ENCODE assay signal across 10 mouse cellular contexts in the genomic region with DNA sequence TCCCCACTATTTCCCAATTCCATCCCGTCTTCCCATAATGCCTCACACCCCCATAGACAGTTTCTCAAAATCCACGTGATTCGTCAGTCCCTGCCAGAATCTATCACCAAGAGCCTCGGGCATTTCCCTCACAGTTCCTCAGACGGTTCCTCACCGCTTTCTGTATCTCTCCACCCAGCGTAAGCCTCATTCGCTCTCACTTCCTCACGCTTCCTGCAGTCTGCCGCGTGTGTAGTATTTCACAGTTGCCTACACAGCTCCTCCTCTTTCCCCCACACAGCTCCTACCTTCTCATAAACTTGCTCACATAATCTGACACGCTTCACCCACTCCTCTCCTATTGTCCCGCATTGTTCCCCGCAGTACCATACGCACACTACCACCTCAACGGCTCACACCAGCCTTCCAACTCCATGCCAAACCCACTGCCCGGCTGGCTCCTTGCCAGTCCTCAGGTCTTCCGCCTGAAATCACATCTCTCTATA. TPM values are rescaled to one million over a fixed set of nuclear protein-coding genes. Genes with fewer than 3 reads are reported as not detected.
A peak's percentile ranks its signal among the peaks of the same experiment; 100 is the strongest.
DNase-seq lines count a peak whose midpoint lies in the region; ATAC-seq and TF ChIP-seq lines count a peak whose summit lies in the region.
"Had no signal": no experiment of that assay in that cellular context is flagged by ENCODE, and none has a peak within 500 bp of the region (broad histone marks: within the 10 kb centered on the region; RNA-seq: fewer than 3 reads in every experiment).

No protein-coding gene starts in this region.

- H3K4me1 ChIP-seq in liver, adult 2 months (ENCODE audit: control insufficient read depth, insufficient read depth, low read length), result no peaks in the 10 kb centered on the region
- no peaks in the 10 kb centered on the region for H3K4me1 ChIP-seq in liver, embryonic 11.5 days (replicated peaks; ENCODE audit: control insufficient read depth, insufficient read depth, low read length)

- TF ChIP-seq CTCF in liver, adult 2 months (IDR thresholded peaks at IDR 0.05; ENCODE audit: low read depth, low read length), result no peak

- DNase-seq in cerebellum, postnatal 14 days, result peak; percentile 80 to 81
- DNase-seq in cerebellum, adult 11-12 months, result no peak
- peak; percentile 38 for DNase-seq in liver, adult 2 months (ENCODE audit: extremely low read depth, low read depth, low spot score)
- no peak for DNase-seq in liver, embryonic 11.5 days (ENCODE audit: low spot score)
- DNase-seq in left cerebral cortex, postnatal 25 days (ENCODE audit: low spot score in 2 of 2), result peak; percentile 44 to 83
- peak; percentile 3 for DNase-seq in naive thymus-derived CD4-positive, alpha-beta T cell, adult 2 months (ENCODE audit: low read depth)
- no peak for DNase-seq in embryo, embryonic 9.5 days (ENCODE audit: extremely low spot score)
- no peak for DNase-seq in adrenal gland, adult 8-10 months

- H3K9ac ChIP-seq in liver, adult 2 months (ENCODE audit: low read depth, low read length), result no peak overlapping the region
- no peak overlapping the region for H3K9ac ChIP-seq in liver, embryonic 11.5 days (ENCODE audit: low read depth, low read length)
- H3K9ac ChIP-seq: heart, embryonic 13.5 days; limb, embryonic 13.5 days had no signal

- no peaks in the 10 kb centered on the region for H3K79me2 ChIP-seq in liver, adult 2 months (ENCODE audit: control insufficient read depth, insufficient read depth, low read length)

- H3K4me2 ChIP-seq in liver, embryonic 11.5 days, result no peak overlapping the region
- H3K4me2 ChIP-seq: heart, embryonic 13.5 days; limb, embryonic 13.5 days had no signal

- no peaks in the 10 kb centered on the region for H3K36me3 ChIP-seq in liver, adult 2 months (ENCODE audit: control insufficient read depth, insufficient read depth, low read length)
- H3K36me3 ChIP-seq in liver, embryonic 11.5 days (ENCODE audit: control insufficient read depth, insufficient read depth, low read length), result no peaks in the 10 kb centered on the region

- 75% methylated on average over 18 of the region's 18 CpGs for WGBS in liver, adult 2 months
- 59% methylated on average over 18 of the region's 18 CpGs for WGBS in liver, embryonic 11.5 days

- no peak overlapping the region for H3K27ac ChIP-seq in liver, adult 2 months (replicated peaks; ENCODE audit: insufficient read depth, low read depth, low read length)
- H3K27ac ChIP-seq in liver, embryonic 11.5 days (ENCODE audit: low read depth, low read length), result no peak overlapping the region
- H3K27ac ChIP-seq: heart, embryonic 13.5 days; limb, embryonic 13.5 days had no signal

- no peak for TF ChIP-seq POLR2A in liver, adult 2 months (IDR thresholded peaks at IDR 0.05; ENCODE audit: extremely low read depth, insufficient read depth, low read length)

- H3K9me3 ChIP-seq in liver, embryonic 11.5 days (ENCODE audit: control insufficient read depth, low read length), result no peaks in the 10 kb centered on the region
- H3K9me3 ChIP-seq: heart, embryonic 13.5 days; limb, embryonic 13.5 days had no signal

- intact Hi-C loops in left cerebral cortex, postnatal 25 days (cut with DNase I), result no loop called here

- H3K27me3 ChIP-seq in liver, adult 2 months (ENCODE audit: control insufficient read depth, insufficient read depth, low read length), result no peaks in the 10 kb centered on the region
- no peaks in the 10 kb centered on the region for H3K27me3 ChIP-seq in liver, embryonic 11.5 days (replicated peaks; ENCODE audit: control insufficient read depth, insufficient read depth, low read length)
- H3K27me3 ChIP-seq: limb, embryonic 13.5 days had no signal

- ATAC-seq in liver, embryonic 11.5 days (replicated peaks; ENCODE audit: low FRiP score), result no peak

- H3K4me3 ChIP-seq in liver, adult 2 months (ENCODE audit: insufficient read depth, low read depth, low read length), result no peak overlapping the region
- no peak overlapping the region for H3K4me3 ChIP-seq in liver, embryonic 11.5 days (ENCODE audit: low read depth, low read length)
- H3K4me3 ChIP-seq: heart, embryonic 13.5 days; limb, embryonic 13.5 days had no signal

RNA-seq across cellular contexts. Expression of a gene that starts 30.2 kb away (rescaled TPM):
- 0.09 and 0.54 TPM in 2 replicates for total RNA-seq in liver, adult 2 months (2014; rRNA removed)
- polyA plus RNA-seq in liver, adult 2 months (2012; rRNA removed), result 0.09 and 0.11 TPM in 2 replicates
- 2.2 TPM in 2 replicates for polyA plus RNA-seq in liver, embryonic 11.5 days (2014; fragmentation: Nextera tagmentation; extraction: Ambion mirVana)
- total RNA-seq in left cerebral cortex, postnatal 25 days (2021), result 100 to 1,000 TPM; 724 to 739 TPM
- 10 to 100 TPM; 55.1 to 76.1 (median 69.1) TPM for total RNA-seq in adrenal gland, adult 8-10 months (2022)

Comparison
In these comparisons a context has a peak if more than half of its experiments do, and no peak if none do; other contexts are left out.
1. DNase-seq: peak in cerebellum, postnatal 14 days (2 of 2), liver, adult 2 months (single experiment), left cerebral cortex, postnatal 25 days (2 of 2) and naive thymus-derived CD4-positive, alpha-beta T cell, adult 2 months (single experiment); none in cerebellum, adult 11-12 months (single experiment), liver, embryonic 11.5 days (single experiment), embryo, embryonic 9.5 days (single experiment) and adrenal gland, adult 8-10 months (single experiment).
2. RNA of a gene that starts 30.2 kb away (total RNA-seq): 724 to 739 TPM in left cerebral cortex, postnatal 25 days and 55.1 to 76.1 TPM in adrenal gland, adult 8-10 months; 0.09 to 0.54 TPM in liver, adult 2 months; every median in the first group is over 10 times any median in the second.